Mouse (Mus musculus) liver, embryonic 12.5 days (tissue): Measurements from ENCODE around the gene Mctp1. TPM values are rescaled to one million over a fixed set of nuclear protein-coding genes. Genes with fewer than 3 reads are reported as not detected.
"Not testable (repeated sequence)": the region's sequence is repeated elsewhere in the genome, so short reads cannot be mapped to it uniquely, and the experiment has no call there.

ENCODE experiments used
- ATAC-seq: fragments of 200-750 bp; cut with Nextera tagmentation; 2 replicates; pipeline ENCODE4 v1.8.0; 2017; ENCODE audit warnings: moderate number of reproducible peaks, mild to moderate bottlenecking, moderate library complexity
- H3K27ac ChIP-seq: fragments of 300-500 bp; sonication (generic); 2 replicates; pipeline ENCODE4 v1.5.1; 2016; ENCODE audit warnings: mild to moderate bottlenecking
- H3K27me3 ChIP-seq: fragments of 300-500 bp; sonication (generic); replicated peaks from 2 replicates; pipeline ENCODE4 v1.6.1; 2016; ENCODE audit warnings: mild to moderate bottlenecking, moderate library complexity
- H3K36me3 ChIP-seq: fragments of 300-500 bp; sonication (generic); 2 replicates; pipeline ENCODE4 v1.6.1; 2016; ENCODE audit warnings: mild to moderate bottlenecking, moderate library complexity
- H3K4me1 ChIP-seq: fragments of 300-500 bp; sonication (generic); 2 replicates; pipeline ENCODE4 v1.6.1; 2016
- H3K4me2 ChIP-seq: fragments of 300-500 bp; sonication (generic); 2 replicates; pipeline ENCODE4 v1.6.1; 2016; ENCODE audit warnings: mild to moderate bottlenecking, moderate library complexity
- H3K4me3 ChIP-seq: fragments of 300-500 bp; sonication (generic); 2 replicates; pipeline ENCODE4 v1.5.1; 2016; ENCODE audit warnings: mild to moderate bottlenecking, moderate library complexity
- H3K9ac ChIP-seq: fragments of 300-500 bp; sonication (generic); 2 replicates; pipeline ENCODE4 v1.6.1; 2016; ENCODE audit warnings: mild to moderate bottlenecking, moderate library complexity
- H3K9me3 ChIP-seq: fragments of 300-500 bp; sonication (generic); replicated peaks from 2 replicates; pipeline ENCODE4 v1.6.1; 2016; ENCODE audit warnings: mild to moderate bottlenecking, moderate library complexity
- WGBS: fragments of 180-500 bp; shearing (Covaris S2); methylation state at CpG from one replicate; pipeline ENCODE4 v1.1.7; 2016; ENCODE audit not compliant: insufficient replicate concordance; 5-methylcytosine and 5-hydroxymethylcytosine counted together
- polyA plus RNA-seq: library from polyadenylated mRNA; unstranded; fragments of >200 nt; fragmentation: Nextera tagmentation; extraction: Ambion mirVana; gene quantifications from 2 replicates; pipeline ENCODE4 v1.2.1, GENCODE M21; 2016

Mctp1 gene
- 1.4 and 1.6 TPM in 2 replicates for polyA plus RNA-seq

- under 1% methylated on average over 49 of the region's 62 CpGs for WGBS
- Histone ChIP-seq H3K4me3 (peak within 1 kb of the TSS; percentile 61), H3K27me3 (peaks cover 38% of the 10 kb centered on the region), H3K9me3 (no peaks in the 10 kb centered on the region), H3K27ac (no peak within 1 kb of the TSS), H3K4me1 (peaks cover 7% of the 10 kb centered on the region; the same call in 1 of the 2 replicates), H3K4me2 (peak within 1 kb of the TSS; percentile 91), H3K36me3 (no peaks in the 10 kb centered on the region), H3K9ac (peak within 1 kb of the TSS; percentile 33)
- peak; percentile 83 for ATAC-seq
These were observed at the start of gene Mctp1 for GRCm38 (mm10) chr13:76383972-76384663. Gene Mctp1, plus strand, starts transcription at chr13:76384535.

- not testable (repeated sequence) for H3K9ac ChIP-seq, H3K36me3 ChIP-seq, H3K9me3 ChIP-seq, H3K4me3 ChIP-seq, H3K27ac ChIP-seq, H3K4me1 ChIP-seq, ATAC-seq, H3K4me2 ChIP-seq, H3K27me3 ChIP-seq
- WGBS: 53% methylated on average over 20 of the region's 21 CpGs
These were observed 38.4 kb upstream of the Mctp1 start for GRCm38 (mm10) chr13:76345941-76346340.

- H3K36me3 ChIP-seq: no peaks in the 10 kb centered on the region
- no peaks in the 10 kb centered on the region for H3K9me3 ChIP-seq
- H3K4me3 ChIP-seq: no peak overlapping the region
- H3K9ac ChIP-seq: no peak overlapping the region
- ATAC-seq: no peak
- no peaks in the 10 kb centered on the region for H3K27me3 ChIP-seq
- H3K27ac ChIP-seq: no peak overlapping the region
- H3K4me1 ChIP-seq: no peaks in the 10 kb centered on the region
- no peak overlapping the region for H3K4me2 ChIP-seq
These were observed 25.6 kb upstream of the Mctp1 start for GRCm38 (mm10) chr13:76358720-76359119.

GRCm38 (mm10) chr13:76384664-76385435 is 515 bp downstream of the Mctp1 start:
- Histone ChIP-seq H3K4me2 (peak overlapping the region; percentile 91), H3K27ac (no peak overlapping the region), H3K36me3 (no peaks in the 10 kb centered on the region), H3K4me3 (peak overlapping the region; percentile 61), H3K9ac (peak overlapping the region; percentile 33), H3K4me1 (peaks cover 7% of the 10 kb centered on the region; the same call in 1 of the 2 replicates), H3K27me3 (peaks cover 38% of the 10 kb centered on the region), H3K9me3 (no peaks in the 10 kb centered on the region)
- peak; percentile 74 for ATAC-seq
- 1% methylated on average over 58 of the region's 58 CpGs for WGBS

- H3K9ac ChIP-seq: no peak overlapping the region
- peaks cover 7% of the 10 kb centered on the region; the same call in 1 of the 2 replicates for H3K4me1 ChIP-seq
- H3K27ac ChIP-seq: no peak overlapping the region
- no peaks in the 10 kb centered on the region for H3K36me3 ChIP-seq
- H3K4me2 ChIP-seq: no peak overlapping the region
- H3K27me3 ChIP-seq: peaks cover 22% of the 10 kb centered on the region
- no peak overlapping the region for H3K4me3 ChIP-seq
- no peaks in the 10 kb centered on the region for H3K9me3 ChIP-seq
- 48% methylated on average over 3 of the region's 3 CpGs for WGBS
- ATAC-seq: no peak
These were observed 4.3 kb downstream of the Mctp1 start for GRCm38 (mm10) chr13:76388615-76389014.

- 36% methylated on average over 2 of the region's 2 CpGs for WGBS
- H3K4me1 ChIP-seq: no peaks in the 10 kb centered on the region
- no peak overlapping the region for H3K4me2 ChIP-seq
- no peak overlapping the region for H3K9ac ChIP-seq
- no peaks in the 10 kb centered on the region for H3K9me3 ChIP-seq
- no peak overlapping the region for H3K4me3 ChIP-seq
- no peak for ATAC-seq
- H3K27me3 ChIP-seq: no peaks in the 10 kb centered on the region
- no peaks in the 10 kb centered on the region for H3K36me3 ChIP-seq
- no peak overlapping the region for H3K27ac ChIP-seq
These were observed 7.6 kb downstream of the Mctp1 start for GRCm38 (mm10) chr13:76391920-76392319.

GRCm38 (mm10) chr13:76393106-76393505 is 8.8 kb downstream of the Mctp1 start:
- Histone ChIP-seq H3K4me3 (no peak overlapping the region), H3K36me3 (no peaks in the 10 kb centered on the region), H3K9ac (no peak overlapping the region), H3K27ac (no peak overlapping the region), H3K9me3 (no peaks in the 10 kb centered on the region), H3K27me3 (no peaks in the 10 kb centered on the region), H3K4me1 (no peaks in the 10 kb centered on the region), H3K4me2 (no peak overlapping the region)
- WGBS: 36% methylated on average over 3 of the region's 3 CpGs
- no peak for ATAC-seq

- H3K9me3 ChIP-seq: no peaks in the 10 kb centered on the region
- H3K9ac ChIP-seq: no peak overlapping the region
- no peak overlapping the region for H3K27ac ChIP-seq
- no peak overlapping the region for H3K4me3 ChIP-seq
- no peak overlapping the region for H3K4me2 ChIP-seq
- ATAC-seq: no peak
- no peaks in the 10 kb centered on the region for H3K4me1 ChIP-seq
- H3K36me3 ChIP-seq: no peaks in the 10 kb centered on the region
- H3K27me3 ChIP-seq: no peaks in the 10 kb centered on the region
These were observed 11.6 kb downstream of the Mctp1 start for GRCm38 (mm10) chr13:76395906-76396305.

GRCm38 (mm10) chr13:76409296-76409695 is 25.0 kb downstream of the Mctp1 start:
- ATAC-seq: peak; percentile 47; the same call in 1 of the 2 replicates
- Histone ChIP-seq H3K4me3 (no peak overlapping the region), H3K27me3 (no peaks in the 10 kb centered on the region), H3K4me2 (no peak overlapping the region), H3K9me3 (no peaks in the 10 kb centered on the region), H3K36me3 (no peaks in the 10 kb centered on the region), H3K27ac (no peak overlapping the region), H3K9ac (no peak overlapping the region), H3K4me1 (no peaks in the 10 kb centered on the region)
- WGBS: 18% methylated on average over 2 of the region's 2 CpGs

- Histone ChIP-seq H3K27ac (no peak overlapping the region), H3K4me1 (no peaks in the 10 kb centered on the region), H3K27me3 (no peaks in the 10 kb centered on the region), H3K36me3 (no peaks in the 10 kb centered on the region), H3K9me3 (no peaks in the 10 kb centered on the region), H3K4me2 (no peak overlapping the region), H3K4me3 (no peak overlapping the region), H3K9ac (no peak overlapping the region)
- WGBS: 66% methylated on average over 1 of the region's 1 CpGs
- no peak for ATAC-seq
These were observed 26.3 kb downstream of the Mctp1 start for GRCm38 (mm10) chr13:76410665-76411064.

- Histone ChIP-seq H3K36me3 (no peaks in the 10 kb centered on the region), H3K27me3 (no peaks in the 10 kb centered on the region), H3K4me2 (no peak overlapping the region), H3K9me3 (no peaks in the 10 kb centered on the region), H3K27ac (no peak overlapping the region), H3K4me1 (peaks cover 18% of the 10 kb centered on the region), H3K4me3 (no peak overlapping the region), H3K9ac (no peak overlapping the region)
- no peak for ATAC-seq
These were observed 31.0 kb downstream of the Mctp1 start for GRCm38 (mm10) chr13:76415346-76415745.

- Histone ChIP-seq H3K9me3 (no peaks in the 10 kb centered on the region), H3K4me2 (no peak overlapping the region), H3K9ac (no peak overlapping the region), H3K4me1 (peaks cover 33% of the 10 kb centered on the region), H3K4me3 (no peak overlapping the region), H3K27ac (no peak overlapping the region), H3K36me3 (no peaks in the 10 kb centered on the region), H3K27me3 (no peaks in the 10 kb centered on the region)
- WGBS: 64% methylated on average over 4 of the region's 4 CpGs
- ATAC-seq: no peak
These were observed 35.8 kb downstream of the Mctp1 start for GRCm38 (mm10) chr13:76420111-76420510.
